9 mouse cellular contexts compared by ENCODE assay signal in the genomic region with DNA sequence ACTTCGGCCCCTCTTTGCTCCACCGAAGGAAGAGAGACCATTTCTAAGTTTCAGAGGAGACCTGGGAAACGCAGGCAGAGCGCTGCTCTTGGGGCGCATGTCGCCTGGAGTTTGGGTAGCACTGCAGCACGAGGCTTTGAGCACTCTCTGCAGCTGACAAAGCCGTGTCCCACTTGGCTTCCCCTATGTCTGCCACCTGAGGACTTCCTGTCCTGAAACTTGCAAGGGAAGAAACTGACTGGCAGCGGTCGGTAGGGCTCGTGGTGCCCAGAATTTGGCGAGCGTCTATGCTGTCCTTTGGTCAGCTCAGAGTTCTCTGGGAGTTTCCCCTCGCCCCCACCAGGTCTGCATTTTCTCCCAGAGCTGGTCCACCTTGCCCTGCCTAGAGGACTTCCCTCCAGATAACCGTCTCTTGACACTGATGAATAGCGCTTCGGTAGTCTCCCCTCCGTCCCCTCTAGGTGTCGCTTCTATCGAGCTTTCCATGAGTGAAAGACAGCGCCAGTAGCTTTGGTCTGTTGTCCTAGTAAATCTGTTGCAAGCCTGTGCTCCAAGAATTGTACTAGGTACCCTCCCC. TPM values are rescaled to one million over a fixed set of nuclear protein-coding genes. Genes with fewer than 3 reads are reported as not detected.
DNase-seq lines count a peak whose midpoint lies in the region; ATAC-seq lines count a peak whose summit lies in the region.
"Had no signal": no experiment of that assay in that cellular context is flagged by ENCODE, and none has a peak within 500 bp of the region (broad histone marks: within the 10 kb centered on the region; RNA-seq: fewer than 3 reads in every experiment).

No protein-coding gene starts in this region.

- H3K27ac ChIP-seq in embryonic facial prominence, embryonic 13.5 days = no peak overlapping the region
- no peak overlapping the region for H3K27ac ChIP-seq in lung, embryonic 16.5 days (ENCODE audit: low read length)

- H3K36me3 ChIP-seq in embryonic facial prominence, embryonic 13.5 days = no peaks in the 10 kb centered on the region
- no peaks in the 10 kb centered on the region for H3K36me3 ChIP-seq in lung, embryonic 16.5 days (ENCODE audit: control insufficient read depth, insufficient read depth, low read length)

- peak overlapping the region; percentile 54 for H3K9ac ChIP-seq in embryonic facial prominence, embryonic 13.5 days
- peak overlapping the region; percentile 62 for H3K9ac ChIP-seq in lung, embryonic 16.5 days (ENCODE audit: low read length)

- peak overlapping the region; percentile 93 for H3K4me2 ChIP-seq in embryonic facial prominence, embryonic 13.5 days
- peak overlapping the region; percentile 91 for H3K4me2 ChIP-seq in lung, embryonic 16.5 days (ENCODE audit: low read depth, low read length)

- peaks cover 19% of the 10 kb centered on the region for H3K4me1 ChIP-seq in embryonic facial prominence, embryonic 13.5 days
- H3K4me1 ChIP-seq in lung, embryonic 16.5 days (replicated peaks; ENCODE audit: control insufficient read depth, insufficient read depth, low read length) = peaks cover 13% of the 10 kb centered on the region

- peaks cover 65% of the 10 kb centered on the region for H3K27me3 ChIP-seq in embryonic facial prominence, embryonic 13.5 days
- peaks cover 42% of the 10 kb centered on the region for H3K27me3 ChIP-seq in lung, embryonic 16.5 days (ENCODE audit: control insufficient read depth, insufficient read depth, low read depth, low read length)

- peak overlapping the region; percentile 52 for H3K4me3 ChIP-seq in embryonic facial prominence, embryonic 13.5 days
- H3K4me3 ChIP-seq in lung, embryonic 16.5 days (ENCODE audit: low read length) = peak overlapping the region; percentile 55

- no peaks in the 10 kb centered on the region for H3K9me3 ChIP-seq in embryonic facial prominence, embryonic 13.5 days
- no peaks in the 10 kb centered on the region for H3K9me3 ChIP-seq in lung, embryonic 16.5 days (ENCODE audit: control insufficient read depth, low read length)

- intact Hi-C loops in heart, postnatal 25 days (cut with DNase I) = loop anchor here (2.0 to 10.0 kb wide), 3 partner anchors 267 to 489 kb away; no protein-coding TSS in a partner anchor
- intact Hi-C loops in heart, postnatal 14 days (cut with DNase I) = loop anchor here (2.0 to 10.0 kb wide), 4 partner anchors 243 to 489 kb away; no protein-coding TSS in a partner anchor

- 2% methylated on average over 21 of the region's 21 CpGs for WGBS in embryonic facial prominence, embryonic 13.5 days
- under 1% methylated on average over 21 of the region's 21 CpGs for WGBS in lung, embryonic 16.5 days

- ATAC-seq in embryonic facial prominence, embryonic 13.5 days (ENCODE audit: insufficient number of reproducible peaks, insufficient read depth, low FRiP score, low TSS enrichment, low read depth) = no peak
- peak; percentile 23; the same call in 1 of the 2 replicates for ATAC-seq in lung, embryonic 16.5 days (ENCODE audit: low read depth)

- peak; percentile 15 to 54 for DNase-seq in heart, adult 18-20 months
- no peak for DNase-seq in heart, postnatal 25 days (ENCODE audit: low spot score)
- peak; percentile 9 to 42 for DNase-seq in heart, postnatal 14 days
- peak; percentile 18 for DNase-seq in layer of hippocampus, adult 9-11 months
- peak; percentile 59 for DNase-seq in right cerebral cortex, postnatal 25 days
- DNase-seq in T-cell, adult 2 months (ENCODE audit: low spot score) = no peak

RNA-seq across cellular contexts. Expression of a gene that starts 1.3 kb away (rescaled TPM):
- 1 to 10 TPM; 2.8 to 5.6 TPM for total RNA-seq in heart, adult 18-20 months (2021)
- 1 to 10 TPM; 1.8 to 2.6 TPM for total RNA-seq in heart, postnatal 25 days (2021)
- polyA plus RNA-seq in embryonic facial prominence, embryonic 13.5 days (2015; fragmentation: Nextera tagmentation; extraction: Ambion mirVana) = 0.96 and 1.7 TPM in 2 replicates
- 1 to 10 TPM; 2.9 to 3.2 TPM for total RNA-seq in heart, postnatal 14 days (2021)
- polyA plus RNA-seq in lung, embryonic 16.5 days (2015; fragmentation: Nextera tagmentation; extraction: Ambion mirVana) = 11.3 and 11.7 TPM in 2 replicates
- polyA plus RNA-seq: C2C12 had no signal

Comparison
In these comparisons a context has a peak if more than half of its experiments do, and no peak if none do; other contexts are left out.
1. DNase-seq: peak in heart, adult 18-20 months (2 of 2), heart, postnatal 14 days (2 of 2), layer of hippocampus, adult 9-11 months (single experiment) and right cerebral cortex, postnatal 25 days (single experiment); none in heart, postnatal 25 days (single experiment) and T-cell, adult 2 months (single experiment).